Mouse (Mus musculus) yolk sac, embryonic 10.5 days (tissue): ENCODE measurements at regions not wholly inside any gene's neighbourhood (a gene's known extent, or its start where the extent isn't known, plus 50 kb on each side); places are given as distances from the start of the nearest gene placed in this dataset.

Experiments
- DNase-seq: peaks from one replicate; pipeline ENCODE4 v3.0.0-alpha.2; 2017; ENCODE audit warnings: low spot score

DNA sequence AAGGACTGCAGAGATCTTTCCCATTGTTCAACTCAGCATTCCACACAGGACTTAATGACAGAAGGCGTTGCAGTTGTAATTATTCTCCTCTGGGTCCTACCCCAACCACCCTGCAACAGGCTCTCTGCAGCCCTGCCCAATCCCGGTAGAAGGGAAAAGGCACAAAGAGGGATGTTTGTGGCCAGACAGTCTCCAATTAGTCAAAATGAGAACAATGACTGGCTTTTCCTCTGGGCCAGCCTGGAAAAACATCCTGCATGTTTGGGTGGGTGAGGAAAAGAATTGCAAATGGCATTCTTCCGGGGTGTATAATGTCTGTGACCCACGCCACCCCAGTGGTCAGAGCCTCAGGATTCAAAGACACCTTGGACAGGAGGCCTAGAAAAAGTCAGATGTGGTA is 168.8 kb upstream of the Spag17 start:
- no peak for DNase-seq

DNA sequence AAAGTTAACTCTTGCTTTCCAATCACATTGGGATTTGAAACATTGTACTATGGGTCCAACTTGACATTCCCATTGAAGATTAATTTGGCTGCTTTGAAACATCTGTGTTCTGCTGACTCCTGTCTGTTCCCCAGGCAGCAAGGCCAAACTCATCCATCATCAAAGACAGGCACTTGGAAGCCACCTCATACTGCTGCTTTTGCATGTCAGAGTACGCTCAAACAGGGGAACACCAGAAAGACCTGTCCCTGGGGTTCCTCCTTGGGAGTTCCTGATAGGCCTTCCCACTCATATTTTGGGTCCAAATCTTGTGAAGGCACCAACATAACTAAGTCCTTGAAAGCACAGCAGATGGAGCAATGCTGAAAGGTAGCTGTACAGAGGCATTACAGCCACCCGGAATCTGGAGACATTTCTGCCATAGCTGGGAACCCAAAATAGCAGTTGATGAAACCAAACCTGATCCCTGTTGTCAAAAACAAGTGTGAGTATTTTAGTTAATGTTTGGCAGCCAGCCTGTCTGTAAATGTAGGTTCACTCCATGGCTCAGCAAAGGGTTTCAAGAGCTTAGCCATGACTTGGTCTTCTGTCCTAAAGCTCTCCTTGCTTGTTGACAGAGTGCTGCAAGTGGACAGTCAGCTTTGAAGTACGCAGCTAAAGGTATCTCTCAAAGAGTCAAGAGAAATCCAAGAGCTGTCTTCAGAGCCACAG is 147.0 kb upstream of the Spag17 start:
- DNase-seq = no peak

DNA sequence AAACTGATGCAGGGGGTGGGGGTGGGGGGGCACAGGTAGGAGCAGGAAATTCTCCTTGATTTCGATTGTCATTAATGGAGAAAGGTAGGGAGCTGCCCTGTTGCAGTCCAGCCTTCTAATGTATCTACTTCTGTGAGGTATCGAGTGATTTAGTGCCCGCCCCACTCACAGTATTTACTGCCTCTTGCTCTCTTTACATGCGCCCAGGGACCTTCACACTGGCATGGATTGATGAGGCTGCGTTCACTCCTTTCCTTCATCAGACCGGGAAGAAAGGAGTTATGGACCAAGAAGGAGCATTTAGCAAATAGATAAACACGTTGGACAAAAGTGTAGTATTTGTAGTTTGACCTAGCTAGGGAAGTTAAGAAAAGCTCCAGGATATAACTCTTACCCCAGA is 145.6 kb upstream of the Spag17 start:
- no peak for DNase-seq

DNA sequence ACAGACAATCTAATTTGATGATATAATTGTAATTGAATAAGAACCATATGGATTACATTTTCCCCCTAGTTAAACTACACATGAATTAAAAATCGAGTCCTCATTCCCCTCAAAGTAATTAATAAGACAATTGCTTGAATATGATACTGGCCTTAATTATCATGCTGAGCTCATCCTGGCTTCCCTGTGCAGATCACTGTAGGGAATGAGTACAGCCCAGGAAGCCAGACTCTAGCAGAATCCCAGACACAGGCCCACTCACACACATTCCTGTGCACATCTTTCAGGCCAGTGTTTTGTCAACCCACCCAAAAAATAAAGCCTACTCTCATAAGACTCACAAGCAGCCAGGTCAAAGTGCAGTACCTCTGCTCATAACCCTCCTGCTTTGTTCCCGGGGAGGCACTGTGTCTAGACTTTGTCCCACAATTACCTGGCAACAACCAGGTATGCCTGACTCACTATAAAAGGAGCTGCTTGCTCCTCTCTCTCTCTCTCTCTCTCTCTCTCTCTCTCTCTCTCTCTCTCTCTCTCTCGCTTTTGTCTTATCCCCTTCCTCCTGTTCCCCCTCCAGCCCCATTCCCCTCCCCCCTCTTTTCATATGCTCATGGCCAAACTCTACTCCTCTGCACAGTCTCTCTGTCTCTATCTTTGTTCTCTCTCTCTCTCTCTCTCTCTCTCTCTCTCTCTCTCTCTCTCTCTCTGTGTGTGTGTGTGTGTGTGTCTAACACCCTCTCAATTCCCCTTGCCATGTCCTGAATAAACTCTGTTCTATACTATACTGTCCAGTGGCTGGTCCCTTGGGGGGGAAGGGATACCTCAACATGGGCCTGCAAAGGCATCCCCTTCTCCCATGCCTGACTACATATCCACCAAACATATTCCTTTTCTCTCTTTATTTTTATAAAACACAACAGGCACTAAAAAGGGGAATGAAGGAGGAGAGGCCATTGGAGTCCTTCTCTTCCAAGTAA is 143.7 kb upstream of the Spag17 start:
- no peak for DNase-seq

DNA sequence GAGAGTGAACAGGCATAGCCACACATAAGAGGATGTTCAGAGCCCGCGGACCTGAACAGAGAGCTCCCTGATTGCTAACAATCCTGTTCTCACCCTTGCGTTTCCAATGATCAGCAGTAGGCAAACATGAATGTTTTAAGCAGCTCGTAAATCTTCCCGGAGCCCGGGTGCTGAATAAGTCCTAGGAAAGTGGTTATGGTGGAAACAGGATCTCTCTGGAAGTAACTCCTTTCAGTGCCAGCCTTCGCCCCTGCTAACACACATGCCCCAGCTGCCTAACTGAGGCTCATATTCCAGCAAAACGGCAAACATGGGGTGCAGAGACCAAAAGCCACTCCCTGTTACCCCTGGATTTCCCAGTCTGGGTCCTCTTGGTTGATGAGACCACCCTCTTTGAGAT is 135.5 kb upstream of the Spag17 start:
- no peak for DNase-seq

DNA sequence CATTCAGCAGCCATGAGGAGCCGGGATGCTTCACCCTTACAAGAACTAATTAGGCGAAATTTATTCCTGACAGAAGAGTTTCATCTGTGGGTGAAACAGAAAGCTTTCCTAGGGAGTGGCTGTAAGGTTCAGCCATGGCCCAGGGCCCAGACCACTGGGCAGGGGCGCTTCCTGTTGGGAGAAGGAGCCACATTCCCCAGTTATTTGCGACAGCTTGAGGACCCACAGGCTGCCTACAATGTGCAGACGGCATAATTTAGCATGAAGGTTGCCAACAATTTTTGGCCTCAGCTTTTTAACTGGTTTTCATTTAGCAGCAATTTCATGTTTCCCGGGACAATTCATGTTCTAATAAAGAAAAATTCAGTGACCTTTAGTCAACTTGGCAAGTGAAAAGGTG is 106.7 kb upstream of the Spag17 start:
- DNase-seq = no peak

DNA sequence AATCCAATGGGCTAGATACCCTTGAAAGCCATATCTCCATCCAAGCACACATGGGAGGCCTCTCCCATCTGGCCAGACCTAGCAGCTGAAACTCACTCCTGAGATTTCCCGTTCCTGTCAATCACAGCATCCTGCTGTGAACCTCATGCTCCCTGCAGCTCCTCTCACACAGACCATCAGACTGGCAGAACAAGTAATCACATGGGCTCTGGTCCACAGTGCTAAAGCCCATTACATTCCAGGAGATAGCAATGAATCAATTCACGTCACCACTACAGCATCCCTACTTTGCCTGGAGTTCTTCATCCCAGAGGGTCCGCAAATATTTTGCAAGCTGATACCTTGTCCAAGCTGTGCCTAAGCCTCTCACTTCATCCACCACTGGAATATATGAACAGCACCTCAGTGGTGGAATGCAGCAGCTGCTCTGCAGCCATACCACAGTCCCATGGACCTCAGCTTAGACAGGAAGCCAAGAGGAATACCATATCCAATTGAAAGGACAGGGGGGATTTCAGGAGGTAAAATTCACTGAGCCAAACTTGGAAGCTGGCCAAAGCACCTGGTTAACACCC is 99.2 kb upstream of the Spag17 start:
- peak; percentile 5 for DNase-seq

DNA sequence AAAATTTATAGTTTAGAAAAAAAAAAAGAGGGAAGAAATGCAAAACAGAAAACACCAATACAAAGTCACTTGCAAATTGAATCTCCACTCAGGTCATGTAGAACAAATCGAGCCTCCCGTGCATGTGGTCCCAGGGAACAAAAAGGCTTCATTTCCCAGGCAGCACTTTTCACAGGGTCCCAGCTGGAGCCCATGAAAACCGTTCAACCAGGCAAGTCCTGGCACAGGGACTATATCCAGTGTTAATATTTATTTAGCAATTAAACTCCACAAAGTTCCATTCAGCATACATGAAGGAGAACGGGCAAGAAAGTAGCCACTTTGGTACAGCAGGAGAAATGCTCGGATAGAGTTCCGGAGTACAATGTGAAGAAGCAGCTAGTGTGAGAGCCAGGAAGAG is 93.9 kb upstream of the Spag17 start:
- DNase-seq = no peak

DNA sequence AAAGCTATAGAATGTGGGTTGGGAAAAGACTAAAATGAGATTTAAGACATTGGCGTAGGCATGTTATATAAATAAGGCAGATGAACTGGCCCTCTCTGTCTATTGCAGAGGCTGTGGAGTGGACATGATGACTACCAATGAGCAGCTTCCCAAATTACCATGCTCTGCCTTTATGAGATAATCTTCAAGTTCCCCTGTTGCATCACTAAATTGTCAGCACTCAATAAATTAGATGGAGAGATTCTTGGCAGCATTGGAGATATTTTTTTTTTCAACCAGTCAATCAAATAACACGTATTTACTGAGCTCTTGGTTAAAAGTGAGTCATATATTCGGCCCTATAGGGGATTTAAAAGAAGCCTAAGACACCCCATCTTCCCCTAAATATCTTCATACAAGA is 91.6 kb upstream of the Spag17 start:
- DNase-seq = no peak

DNA sequence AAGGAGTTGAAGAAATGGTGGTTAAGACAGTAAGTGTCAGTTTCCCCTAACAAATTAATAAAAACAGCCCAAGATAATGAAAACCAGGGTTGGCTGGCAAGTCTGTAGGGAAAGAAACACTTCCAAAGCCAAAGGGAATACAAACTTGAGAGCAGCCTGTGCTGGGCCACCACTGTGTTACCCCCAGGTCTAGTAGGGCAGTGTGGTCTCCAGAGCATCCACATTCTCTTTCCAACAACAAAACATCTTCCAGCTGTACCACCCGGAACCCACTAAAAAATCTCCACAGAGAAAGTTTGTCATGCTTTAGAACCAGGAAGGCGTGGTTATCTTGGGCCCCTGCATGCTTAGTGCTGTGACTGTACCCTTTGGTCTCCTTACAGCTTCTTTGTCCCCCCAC is 89.4 kb upstream of the Spag17 start:
- no peak for DNase-seq

DNA sequence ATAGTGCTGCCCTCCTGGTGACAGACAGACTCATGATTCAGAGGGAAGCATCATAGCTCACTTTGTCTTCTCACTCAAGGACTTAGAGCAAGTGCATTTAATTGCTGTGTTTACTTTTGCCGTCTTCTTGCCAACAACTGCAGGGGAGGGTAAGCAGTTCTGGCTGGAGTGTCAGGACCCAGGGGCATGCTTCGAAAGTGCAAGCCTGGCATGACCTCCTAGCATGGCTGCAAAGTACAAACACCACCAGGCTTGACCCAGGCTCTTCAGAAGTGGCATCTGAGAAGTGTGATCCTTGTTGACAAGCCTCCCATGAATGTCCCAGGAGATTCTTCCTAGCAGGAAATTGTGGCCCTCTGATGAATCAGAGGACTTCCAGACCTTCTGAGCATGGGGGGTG is 87.4 kb upstream of the Spag17 start:
- DNase-seq = no peak

DNA sequence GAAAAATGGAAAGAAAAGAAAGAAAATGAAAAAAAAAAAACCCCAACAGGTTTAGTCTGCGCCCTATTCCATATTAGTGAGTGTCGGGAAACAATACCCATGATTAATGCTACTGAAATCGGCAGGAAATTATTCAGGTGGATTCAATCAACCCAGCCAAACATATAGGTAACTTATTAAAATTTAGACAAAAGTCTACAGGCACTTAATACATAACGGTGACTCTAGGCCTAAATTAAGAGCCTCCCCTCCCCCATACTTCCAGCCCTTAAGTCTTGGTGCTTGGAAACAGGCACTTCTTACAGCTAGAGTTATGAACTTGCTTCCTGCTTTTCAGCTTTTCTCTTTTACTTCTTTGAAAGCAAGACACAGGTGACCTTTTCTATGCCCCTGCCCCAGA is 74.7 kb upstream of the Spag17 start:
- DNase-seq = no peak

DNA sequence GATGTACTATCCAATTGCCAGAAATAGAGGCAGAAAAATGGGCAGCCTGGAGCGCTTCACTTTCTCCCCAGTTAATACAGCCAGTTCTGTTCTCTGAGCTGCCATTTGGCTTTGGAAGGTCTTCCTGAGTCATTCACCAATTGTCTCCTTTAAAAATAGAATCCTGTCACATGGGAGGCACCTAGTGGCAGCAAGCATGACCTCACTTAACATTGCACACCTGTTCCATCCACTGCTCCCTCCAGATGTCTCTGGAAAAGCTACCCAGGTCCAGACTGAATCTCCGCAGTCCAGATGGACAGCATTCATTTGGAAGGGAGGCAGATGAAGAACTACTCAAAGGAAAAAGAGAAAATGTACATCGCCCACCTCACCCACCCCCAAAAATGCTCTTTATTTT is 73.9 kb upstream of the Spag17 start:
- no peak for DNase-seq

DNA sequence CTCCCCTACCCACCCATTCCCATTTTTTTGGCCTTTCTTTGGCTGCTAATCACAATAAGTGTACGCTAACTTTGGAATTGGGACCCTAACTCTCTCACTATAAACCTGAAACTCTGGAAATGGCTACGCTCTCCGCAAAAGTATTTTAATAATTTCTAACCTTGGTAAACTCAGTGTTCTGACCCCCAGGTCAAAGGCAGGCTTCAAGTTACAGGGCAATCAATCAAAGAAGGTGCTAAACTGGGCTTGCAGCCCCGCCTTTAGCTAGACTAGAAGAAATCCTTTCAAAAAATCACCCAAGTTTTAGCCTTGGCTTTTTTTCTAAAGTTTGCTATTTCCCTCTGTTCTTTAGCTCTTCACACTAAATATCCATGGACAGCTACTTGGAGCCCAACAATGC is 72.4 kb upstream of the Spag17 start:
- DNase-seq = no peak

DNA sequence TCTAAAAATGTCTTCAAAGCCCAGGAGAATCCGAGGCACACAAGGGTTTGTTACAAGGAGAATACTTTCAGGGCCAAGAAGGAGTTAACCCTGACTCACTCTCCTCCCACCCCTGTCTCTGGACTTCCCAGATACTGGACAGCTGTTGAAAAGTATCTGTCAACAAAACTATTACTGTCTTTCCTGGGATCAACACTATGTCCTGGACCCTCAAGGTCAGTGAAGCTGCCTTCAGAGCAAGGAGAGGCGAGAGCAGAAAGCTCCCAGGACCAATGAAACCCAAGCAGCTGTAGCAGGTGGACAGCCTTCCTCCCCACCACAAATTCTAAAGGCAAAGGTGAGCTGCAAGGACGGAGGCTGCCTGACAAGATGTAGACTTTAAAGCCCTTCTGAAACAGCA is 70.1 kb upstream of the Spag17 start:
- no peak for DNase-seq

DNA sequence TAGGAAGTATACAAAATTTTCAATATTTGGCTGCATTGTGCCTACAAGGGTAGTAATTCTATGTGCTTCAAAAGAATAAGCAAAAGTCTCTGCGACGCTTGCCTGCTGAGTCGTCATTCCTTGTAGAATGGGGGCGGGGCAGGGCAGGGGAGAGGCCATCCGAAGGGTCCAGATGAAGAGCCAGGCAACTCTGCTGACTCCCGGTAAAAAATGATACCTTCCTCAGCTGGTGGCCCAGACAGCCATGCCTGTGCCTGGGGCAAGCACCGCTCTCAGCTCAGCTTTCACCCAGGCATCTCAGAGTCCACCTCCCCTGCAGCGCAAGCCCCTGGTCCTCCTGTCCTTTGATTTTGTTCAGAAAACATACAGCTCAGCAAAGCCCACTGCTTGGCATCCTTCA is 67.2 kb upstream of the Spag17 start:
- no peak for DNase-seq

DNA sequence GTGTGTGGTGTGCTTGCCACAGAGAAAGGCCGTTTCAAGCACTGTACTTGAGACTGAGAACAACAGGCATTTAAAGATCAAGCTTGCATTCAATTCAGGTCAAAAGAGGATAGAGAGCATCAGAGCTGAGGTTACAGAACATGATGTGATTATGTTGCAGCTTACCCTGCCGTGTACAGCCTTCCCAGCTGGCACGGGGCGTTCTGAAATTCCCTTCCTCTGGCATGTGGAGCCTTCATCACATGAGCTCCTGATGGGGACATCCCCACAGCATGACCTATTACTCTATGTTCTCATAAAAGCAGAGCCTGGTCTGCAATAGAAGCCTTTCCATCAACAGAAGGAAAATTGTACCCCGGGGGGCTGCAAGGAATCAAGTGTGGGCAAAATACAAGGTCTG is 62.5 kb upstream of the Spag17 start:
- no peak for DNase-seq

DNA sequence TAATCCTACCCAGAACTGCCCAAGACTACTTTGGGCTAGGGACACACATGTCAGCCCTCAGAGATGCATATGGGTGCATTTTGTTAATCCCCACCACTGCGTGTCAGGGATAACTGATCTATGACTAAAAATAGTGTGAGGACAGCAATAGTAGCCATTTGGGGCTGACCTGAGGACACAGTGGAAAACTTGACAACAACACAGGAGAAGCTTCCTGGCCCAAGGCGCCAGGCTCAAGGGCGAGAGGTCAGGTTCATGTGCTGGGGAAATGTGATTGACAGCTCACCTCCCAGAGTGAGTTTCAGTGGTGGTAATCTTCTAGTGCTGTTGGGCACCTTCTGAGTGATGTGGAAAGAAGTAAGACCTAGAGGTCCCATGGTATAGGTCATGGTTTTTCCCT is 62.0 kb upstream of the Spag17 start:
- DNase-seq = no peak
